Mouse (Mus musculus) MEL (cell line): ENCODE data around the gene Il23a.

Experiments
- E2F4 ChIP-seq: IDR thresholded peaks from 2 replicates; pipeline ENCODE4 v1.6.1; 2011; ENCODE audit warnings: low read depth, low read length, improper control_type of control experiment, borderline replicate concordance
- ETS1 ChIP-seq: IDR thresholded peaks from 2 replicates; pipeline ENCODE4 v1.6.1; 2012; ENCODE audit warnings: low read depth, mild to moderate bottlenecking, inconsistent platforms, low read length, improper control_type of control experiment, moderate library complexity
- MAFK ChIP-seq: IDR thresholded peaks from 2 replicates; pipeline ENCODE4 v1.6.1; 2011; ENCODE audit warnings: low read depth, mild to moderate bottlenecking, low read length, improper control_type of control experiment, borderline replicate concordance
- USF1 ChIP-seq: IDR thresholded peaks from 2 replicates; pipeline ENCODE4 v1.6.1; 2014; ENCODE audit warnings: low read depth, mild to moderate bottlenecking, inconsistent platforms, low read length, improper control_type of control experiment, moderate library complexity

DNA sequence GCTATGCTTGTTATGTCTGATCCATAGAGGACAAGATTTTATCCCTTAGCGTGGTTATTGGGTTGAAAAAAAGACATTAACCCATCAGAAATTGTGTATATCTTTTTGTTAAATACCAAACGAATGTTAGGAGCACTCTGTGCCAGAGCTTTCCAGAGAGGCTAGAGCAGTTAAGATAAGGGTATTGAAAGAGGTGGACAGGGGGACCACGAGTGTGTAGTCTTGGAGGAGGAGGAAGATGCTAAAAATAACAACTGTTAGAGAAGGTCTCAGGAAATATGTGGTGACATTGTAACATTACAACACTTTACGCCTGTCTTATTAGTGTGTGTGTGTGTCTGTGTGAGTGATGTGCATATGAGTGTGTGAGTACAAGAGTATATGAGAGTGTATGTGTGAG, 12.3 kb upstream of the Il23a start:
- no peak for TF ChIP-seq USF1
- no peak for TF ChIP-seq ETS1
- no peak for TF ChIP-seq MAFK
- TF ChIP-seq E2F4 = no peak
